Mouse (Mus musculus): ENCODE data around the gene Prkca.

- no peak for TF ChIP-seq CTCF (IDR thresholded peaks at IDR 0.05; ENCODE audit: low read depth, low read length)
- TF ChIP-seq EP300 (IDR thresholded peaks at IDR 0.05; ENCODE audit: insufficient read depth, low read depth, low read length) = no peak
- TF ChIP-seq POLR2A (IDR thresholded peaks at IDR 0.05; ENCODE audit: insufficient read depth, low read length) = no peak
Measured at GRCm38 (mm10) chr11:108118221-108118620, 225.5 kb downstream of the Prkca start.
